Mouse (Mus musculus) lung, postnatal 0 days (tissue): ENCODE measurements at regions not wholly inside any gene's neighbourhood (a gene's known extent, or its start where the extent isn't known, plus 50 kb on each side); places are given as distances from the start of the nearest gene placed in this dataset.

Source experiments
- ATAC-seq: fragments of 200-750 bp; cut with Nextera tagmentation; 2 replicates; pipeline ENCODE4 v1.8.0; 2017; ENCODE audit warnings: moderate library complexity
- DNase-seq: peaks from one replicate; pipeline ENCODE4 v3.0.0-alpha.2; 2016; ENCODE audit warnings: low spot score
- H3K27ac ChIP-seq: fragments of 300-500 bp; sonication (generic); 2 replicates; pipeline ENCODE4 v1.5.1; 2014; ENCODE audit warnings: antibody characterized with exemption, mild to moderate bottlenecking, low read length, mixed read lengths
- H3K27me3 ChIP-seq: fragments of 300-500 bp; sonication (generic); replicated peaks from 2 replicates; pipeline ENCODE4 v1.6.1; 2014; ENCODE audit warnings: low read length, mixed read lengths; ENCODE audit not compliant: insufficient read depth
- H3K36me3 ChIP-seq: fragments of 300-500 bp; sonication (generic); 2 replicates; pipeline ENCODE4 v1.6.1; 2014; ENCODE audit warnings: low read length, mixed read lengths; ENCODE audit not compliant: insufficient read depth
- H3K4me1 ChIP-seq: fragments of 300-500 bp; sonication (generic); 2 replicates; pipeline ENCODE4 v1.6.1; 2014; ENCODE audit warnings: antibody characterized with exemption, low read depth, low read length, mixed read lengths; ENCODE audit not compliant: insufficient read depth
- H3K4me2 ChIP-seq: fragments of 300-500 bp; sonication (generic); replicated peaks from 2 replicates; pipeline ENCODE4 v1.6.1; 2014; ENCODE audit warnings: low read depth, mild to moderate bottlenecking, low read length, moderate library complexity, mixed read lengths
- H3K4me3 ChIP-seq: fragments of 300-500 bp; sonication (generic); 2 replicates; pipeline ENCODE4 v1.5.1; 2014; ENCODE audit warnings: low read depth, low read length
- H3K9ac ChIP-seq: fragments of 300-500 bp; sonication (generic); replicated peaks from 2 replicates; pipeline ENCODE4 v1.6.1; 2014; ENCODE audit warnings: low read depth, mild to moderate bottlenecking
- H3K9me3 ChIP-seq: fragments of 300-500 bp; sonication (generic); 2 replicates; pipeline ENCODE4 v1.6.1; 2016; ENCODE audit warnings: low read length, mixed read lengths
- CTCF ChIP-seq: IDR thresholded peaks from 2 replicates; pipeline ENCODE4 v1.5.1; 2016; ENCODE audit warnings: antibody characterized with exemption, mild to moderate bottlenecking
- EP300 ChIP-seq: IDR thresholded peaks from 2 replicates; pipeline ENCODE4 v1.6.1; 2016; ENCODE audit warnings: antibody characterized with exemption, mild to moderate bottlenecking, control low read depth
- WGBS: fragments of 180-500 bp; shearing (Covaris S2); extraction: QIAGEN DNeasy Blood & Tissue Kit; methylation state at CpG from one replicate; pipeline ENCODE4 v1.1.7; 2014; 5-methylcytosine and 5-hydroxymethylcytosine counted together

- no peak for TF ChIP-seq CTCF
- no peak for TF ChIP-seq EP300
- no peaks in the 10 kb centered on the region for H3K36me3 ChIP-seq
- WGBS: 46% methylated on average over 1 of the region's 1 CpGs
- H3K4me1 ChIP-seq: no peaks in the 10 kb centered on the region
- H3K9me3 ChIP-seq: no peaks in the 10 kb centered on the region
- no peak overlapping the region for H3K4me3 ChIP-seq
- no peaks in the 10 kb centered on the region for H3K27me3 ChIP-seq
- H3K9ac ChIP-seq: no peak overlapping the region
- DNase-seq: no peak
- no peak for ATAC-seq
- H3K27ac ChIP-seq: no peak overlapping the region
- no peak overlapping the region for H3K4me2 ChIP-seq
These were observed 1327.7 kb downstream of the Hace1 start for GRCm38 (mm10) chr10:46905337-46905736.

DNA sequence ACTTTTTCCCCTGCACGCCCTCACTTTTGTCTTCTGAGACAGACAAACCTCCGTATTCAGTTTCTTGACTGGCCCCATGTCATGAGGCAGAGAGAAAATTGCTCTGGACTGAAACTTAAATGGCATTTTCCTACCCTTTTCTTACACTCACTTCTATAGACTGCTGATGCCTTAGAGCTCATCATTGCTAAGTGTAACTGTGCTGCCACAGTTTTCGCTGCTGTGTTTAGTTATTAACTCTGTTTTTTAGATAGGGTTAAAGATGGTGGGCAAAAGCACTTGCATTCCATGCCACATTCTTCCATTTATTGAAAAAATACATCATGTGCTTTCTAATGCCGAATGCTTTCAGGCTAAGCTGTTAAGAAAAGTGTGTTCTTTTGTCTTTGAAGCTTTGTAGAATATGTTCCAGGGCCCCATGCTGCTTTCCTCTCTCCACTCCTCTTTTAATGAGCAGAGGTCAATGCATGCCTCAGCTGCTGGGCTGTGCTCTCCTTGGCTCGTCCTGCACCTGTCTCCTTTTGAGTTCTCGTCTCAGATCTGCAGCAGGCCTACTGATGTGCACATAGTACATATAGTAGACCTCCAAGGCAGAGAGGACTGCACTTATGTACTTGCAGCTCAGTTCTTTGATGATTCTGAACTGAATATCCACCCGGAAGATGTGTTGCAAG is 1345.0 kb downstream of the Hace1 start:
- 70% methylated on average over 7 of the region's 7 CpGs for WGBS
- Histone ChIP-seq H3K27me3 (no peaks in the 10 kb centered on the region), H3K4me3 (no peak overlapping the region), H3K9ac (no peak overlapping the region), H3K4me1 (no peaks in the 10 kb centered on the region), H3K4me2 (no peak overlapping the region), H3K36me3 (no peaks in the 10 kb centered on the region), H3K9me3 (no peaks in the 10 kb centered on the region), H3K27ac (no peak overlapping the region)
- DNase-seq (no peak), ATAC-seq (no peak)
- no peak for TF ChIP-seq CTCF
- no peak for TF ChIP-seq EP300

DNA sequence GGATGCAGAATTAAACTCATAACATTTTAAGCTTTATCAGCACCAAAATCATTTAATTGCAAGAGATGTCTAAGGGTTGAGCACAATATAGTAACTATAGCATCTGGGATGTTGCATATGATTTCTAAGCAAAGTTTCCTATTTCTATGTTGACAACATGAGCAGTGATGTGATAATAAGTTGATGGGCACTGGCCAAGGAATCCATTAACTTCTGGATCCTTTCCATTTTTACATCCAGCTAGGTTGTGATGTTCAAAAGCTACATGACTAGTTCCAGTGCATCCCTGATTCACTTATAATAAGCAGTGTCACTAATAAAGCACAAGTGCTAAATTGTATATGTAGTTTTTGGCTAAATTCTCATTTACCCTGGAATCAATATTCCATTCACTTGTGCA is 1356.7 kb downstream of the Hace1 start:
- no peak overlapping the region for H3K27ac ChIP-seq
- H3K9ac ChIP-seq: no peak overlapping the region
- no peaks in the 10 kb centered on the region for H3K4me1 ChIP-seq
- no peaks in the 10 kb centered on the region for H3K36me3 ChIP-seq
- H3K9me3 ChIP-seq: no peaks in the 10 kb centered on the region
- H3K4me2 ChIP-seq: no peak overlapping the region
- TF ChIP-seq CTCF (no peak), EP300 (no peak)
- ATAC-seq: no peak
- no peaks in the 10 kb centered on the region for H3K27me3 ChIP-seq
- no peak for DNase-seq
- H3K4me3 ChIP-seq: no peak overlapping the region

GRCm38 (mm10) chr10:46936248-46936970 is 1358.8 kb downstream of the Hace1 start:
- no peaks in the 10 kb centered on the region for H3K9me3 ChIP-seq
- WGBS: 80% methylated on average over 5 of the region's 5 CpGs
- no peak overlapping the region for H3K4me3 ChIP-seq
- no peaks in the 10 kb centered on the region for H3K4me1 ChIP-seq
- ATAC-seq (no peak), DNase-seq (no peak)
- H3K4me2 ChIP-seq: no peak overlapping the region
- H3K9ac ChIP-seq: no peak overlapping the region
- H3K36me3 ChIP-seq: no peaks in the 10 kb centered on the region
- no peak overlapping the region for H3K27ac ChIP-seq
- no peak for TF ChIP-seq EP300
- TF ChIP-seq CTCF: no peak
- no peaks in the 10 kb centered on the region for H3K27me3 ChIP-seq

- Histone ChIP-seq H3K9me3 (no peaks in the 10 kb centered on the region), H3K36me3 (no peaks in the 10 kb centered on the region), H3K4me2 (no peak overlapping the region), H3K27me3 (no peaks in the 10 kb centered on the region), H3K9ac (no peak overlapping the region), H3K4me3 (no peak overlapping the region), H3K27ac (no peak overlapping the region), H3K4me1 (no peaks in the 10 kb centered on the region)
- 54% methylated on average over 1 of the region's 1 CpGs for WGBS
- no peak for ATAC-seq
- no peak for TF ChIP-seq EP300
- no peak for TF ChIP-seq CTCF
- no peak for DNase-seq
These were observed 1361.7 kb downstream of the Hace1 start for GRCm38 (mm10) chr10:46939338-46939737.

DNA sequence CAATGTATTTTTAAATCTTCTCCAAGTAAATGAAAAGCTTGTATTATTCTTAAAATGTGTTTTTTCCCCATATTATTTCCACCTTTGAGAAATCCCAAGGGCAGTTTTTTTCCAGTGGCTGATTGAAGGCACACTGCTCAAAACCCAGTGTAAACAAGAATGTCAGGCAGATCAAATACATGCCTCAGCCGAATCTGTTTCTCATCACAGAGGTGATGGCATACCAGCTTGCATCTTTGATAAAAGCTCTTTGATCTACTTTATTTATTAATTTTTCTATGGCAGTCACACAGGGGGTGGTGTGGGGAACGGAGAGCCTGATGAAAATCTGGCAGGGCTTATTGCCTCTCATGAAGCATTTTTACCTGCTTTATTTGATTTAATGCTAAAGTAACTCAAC is 1362.2 kb downstream of the Hace1 start:
- no peaks in the 10 kb centered on the region for H3K9me3 ChIP-seq
- H3K9ac ChIP-seq: no peak overlapping the region
- ATAC-seq (no peak), DNase-seq (no peak)
- no peak overlapping the region for H3K4me2 ChIP-seq
- no peaks in the 10 kb centered on the region for H3K36me3 ChIP-seq
- WGBS: 14% methylated on average over 2 of the region's 2 CpGs
- TF ChIP-seq CTCF (no peak), EP300 (no peak)
- no peaks in the 10 kb centered on the region for H3K4me1 ChIP-seq
- H3K27ac ChIP-seq: no peak overlapping the region
- no peak overlapping the region for H3K4me3 ChIP-seq
- no peaks in the 10 kb centered on the region for H3K27me3 ChIP-seq
